Mouse (Mus musculus) NIH3T3 (cell line): ENCODE measurements at regions not wholly inside any gene's neighbourhood (a gene's known extent, or its start where the extent isn't known, plus 50 kb on each side); places are given as distances from the start of the nearest gene placed in this dataset.

Source experiments
- DNase-seq: peaks from one replicate; pipeline ENCODE4 v3.0.0-alpha.2; 2012; ENCODE audit warnings: low read depth

DNA sequence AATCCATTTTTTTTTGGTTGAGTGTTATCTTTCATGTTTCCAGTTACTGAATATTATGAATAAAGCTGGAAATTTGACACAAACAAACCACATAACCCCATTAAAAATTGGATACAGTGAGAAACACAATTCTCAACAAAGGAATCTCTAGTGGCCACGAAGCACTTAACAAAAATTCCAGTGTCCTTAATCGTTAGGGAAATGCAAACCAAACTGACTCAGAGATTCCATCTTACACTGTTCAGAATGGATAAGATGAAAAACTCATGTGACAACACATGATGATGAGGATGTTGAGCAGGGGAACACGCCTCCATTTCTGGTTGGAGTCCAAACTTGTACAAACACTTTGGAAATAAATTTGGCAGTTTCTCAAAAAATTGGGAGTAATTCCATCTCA is 57.3 kb downstream of the Tktl2 start:
- no peak for DNase-seq

GRCm38 (mm10) chr8:66586182-66586581 is 74.6 kb downstream of the Tktl2 start:
- no peak for DNase-seq

GRCm38 (mm10) chr8:66586850-66587249 is 75.3 kb downstream of the Tktl2 start:
- DNase-seq = peak; percentile 8

DNA sequence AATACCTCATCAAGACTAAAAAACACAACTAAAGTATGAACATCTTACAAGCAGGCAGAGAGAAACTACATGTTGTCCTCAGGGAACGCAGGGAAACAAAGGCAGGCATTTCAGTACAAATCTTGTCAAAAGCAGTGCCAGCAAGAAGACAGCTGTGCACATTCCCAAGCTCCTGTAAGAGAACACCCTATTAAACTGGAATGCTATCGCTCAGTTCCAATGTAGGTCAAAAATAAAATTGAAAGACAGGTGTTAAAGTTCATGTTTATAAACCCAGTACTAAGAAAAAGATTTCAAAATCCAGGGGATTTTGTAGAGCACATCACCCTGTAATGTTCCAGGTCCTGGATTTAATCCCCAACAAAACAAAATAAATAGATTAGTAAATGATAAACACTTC is 75.7 kb downstream of the Tktl2 start:
- DNase-seq = peak; percentile 3

DNA sequence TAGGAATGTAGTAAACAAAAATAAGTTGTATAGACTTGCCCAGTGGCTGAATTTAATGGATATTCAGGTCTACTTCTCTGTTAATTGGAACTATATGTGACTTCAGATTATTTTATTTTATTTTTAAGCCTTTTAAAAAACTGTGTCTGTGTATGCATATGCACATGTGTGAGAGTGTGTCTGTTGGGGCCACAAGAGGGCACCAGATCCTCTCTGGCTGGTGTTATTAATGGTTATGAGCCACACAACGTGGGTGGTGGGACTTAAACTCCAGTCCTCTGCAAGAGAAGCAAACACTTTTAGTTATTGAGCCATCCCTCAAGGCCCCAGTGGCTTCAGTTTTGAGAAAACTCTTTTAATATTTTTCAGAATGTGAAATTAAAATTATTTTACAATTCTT is 77.9 kb downstream of the Tktl2 start:
- DNase-seq = peak; percentile 14

DNA sequence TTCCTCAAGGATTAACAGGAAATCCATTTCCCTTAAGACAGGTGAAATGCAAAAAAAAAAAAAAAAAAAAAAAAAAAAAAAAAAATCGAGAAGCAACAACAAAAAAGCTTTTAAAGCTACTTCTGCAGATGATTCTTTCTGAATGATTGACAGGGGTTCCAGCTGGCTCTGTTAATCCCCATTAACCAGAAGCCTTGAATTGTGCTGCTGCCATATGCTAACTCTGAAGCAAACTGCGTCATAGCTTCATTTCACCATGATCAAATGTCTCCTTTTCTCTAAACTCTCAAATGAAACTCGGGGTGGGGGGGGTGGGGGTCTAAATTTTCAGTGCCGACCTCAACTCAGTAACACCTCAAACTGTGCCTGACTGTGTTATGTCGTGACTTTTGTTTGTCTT is 80.7 kb downstream of the Npy5r start:
- no peak for DNase-seq

DNA sequence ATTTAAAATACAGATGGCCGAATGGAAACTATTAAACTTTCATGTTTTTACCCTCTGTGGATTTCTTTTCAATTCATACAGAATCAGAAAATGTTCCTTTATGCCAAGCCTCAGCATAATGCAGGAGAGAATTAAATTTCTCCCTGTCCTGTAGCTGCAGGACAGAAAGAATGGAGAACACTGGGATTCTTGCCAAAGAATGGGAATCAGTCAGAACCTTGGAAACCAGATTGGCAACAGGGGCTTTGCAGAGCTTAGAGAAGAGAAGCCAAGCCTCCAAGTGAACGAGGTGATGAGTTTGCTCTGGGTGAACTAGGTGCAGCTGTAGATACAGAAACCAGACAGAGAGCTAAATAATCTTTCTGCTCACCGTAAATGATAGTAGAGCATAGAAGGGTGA is 64.6 kb downstream of the Npy5r start:
- no peak for DNase-seq

- no peak for DNase-seq
Observed at GRCm38 (mm10) chr8:66623822-66624221, 64.1 kb downstream of the Npy5r start.
